Mouse (Mus musculus) kidney, embryonic 16.5 days (tissue): ENCODE data around the gene Gm2001. TPM values are rescaled to one million over a fixed set of nuclear protein-coding genes. Genes with fewer than 3 reads are reported as not detected.
"Not testable (repeated sequence)": the region's sequence is repeated elsewhere in the genome, so short reads cannot be mapped to it uniquely, and the experiment has no call there.

Source experiments
- ATAC-seq: fragments of 200-750 bp; cut with Nextera tagmentation; 2 replicates; pipeline ENCODE4 v1.8.0; 2017; ENCODE audit warnings: moderate TSS enrichment; ENCODE audit not compliant: low FRiP score, low TSS enrichment
- H3K27ac ChIP-seq: fragments of 300-500 bp; sonication (generic); 2 replicates; pipeline ENCODE4 v1.5.1; 2014; ENCODE audit warnings: low read length
- H3K27me3 ChIP-seq: fragments of 300-500 bp; sonication (generic); 2 replicates; pipeline ENCODE4 v1.6.1; 2014; ENCODE audit warnings: low read length, control low read depth, mixed read lengths; ENCODE audit not compliant: insufficient read depth
- H3K36me3 ChIP-seq: fragments of 300-500 bp; sonication (generic); 2 replicates; pipeline ENCODE4 v1.6.1; 2014; ENCODE audit warnings: low read length, control low read depth, mixed read lengths; ENCODE audit not compliant: insufficient read depth
- H3K4me1 ChIP-seq: fragments of 300-500 bp; sonication (generic); 2 replicates; pipeline ENCODE4 v1.6.1; 2014; ENCODE audit warnings: low read length, control low read depth, mixed read lengths; ENCODE audit not compliant: insufficient read depth
- H3K4me2 ChIP-seq: fragments of 300-500 bp; sonication (generic); replicated peaks from 2 replicates; pipeline ENCODE4 v1.6.1; 2014; ENCODE audit warnings: low read depth, low read length
- H3K4me3 ChIP-seq: fragments of 300-500 bp; sonication (generic); 2 replicates; pipeline ENCODE4 v1.5.1; 2014; ENCODE audit warnings: mild to moderate bottlenecking, low read length
- H3K9ac ChIP-seq: fragments of 300-500 bp; sonication (generic); replicated peaks from 2 replicates; pipeline ENCODE4 v1.6.1; 2014; ENCODE audit warnings: low read length
- H3K9me3 ChIP-seq: fragments of 300-500 bp; sonication (generic); 2 replicates; pipeline ENCODE4 v1.6.1; 2016; ENCODE audit warnings: low read length, control low read depth
- WGBS: fragments of 180-500 bp; shearing (Covaris S2); extraction: QIAGEN DNeasy Blood & Tissue Kit; methylation state at CpG from one replicate; pipeline ENCODE4 v1.1.7; 2014; 5-methylcytosine and 5-hydroxymethylcytosine counted together
- polyA plus RNA-seq: library from polyadenylated mRNA; unstranded; fragments of >200 nt; fragmentation: Nextera tagmentation; extraction: Ambion mirVana; gene quantifications from 2 replicates; pipeline ENCODE4 v1.2.1, GENCODE M21; 2015

The Gm2001 gene
- not detected in 2 replicates for polyA plus RNA-seq

DNA sequence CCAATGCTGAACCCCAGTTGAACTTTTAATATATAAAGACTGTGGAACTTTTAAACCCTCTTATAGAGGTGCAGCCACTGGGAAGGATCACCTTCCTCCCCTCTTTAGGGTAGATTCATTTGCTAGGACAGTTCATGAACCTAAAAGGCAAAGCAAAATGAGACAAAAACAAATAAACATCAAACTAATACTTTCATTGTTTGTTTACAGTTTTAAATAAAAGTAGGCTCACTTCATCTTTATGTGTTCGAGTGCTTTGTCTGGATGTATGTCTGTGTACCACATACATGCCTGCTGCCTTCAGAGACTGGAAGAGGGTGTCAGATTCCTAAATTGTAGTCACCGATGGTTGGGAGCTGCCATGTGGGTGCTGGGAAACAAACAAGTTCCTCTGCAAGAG, at the start of gene Gm2001:
Gm2001 (minus strand) TSS at position 101 of the 400 bp plus-strand sequence.
- WGBS: 85% methylated on average over 1 of the region's 2 CpGs
- not testable (repeated sequence) for H3K9me3 ChIP-seq, H3K36me3 ChIP-seq, H3K27me3 ChIP-seq, H3K4me3 ChIP-seq, H3K4me1 ChIP-seq, ATAC-seq, H3K4me2 ChIP-seq, H3K9ac ChIP-seq, H3K27ac ChIP-seq

DNA sequence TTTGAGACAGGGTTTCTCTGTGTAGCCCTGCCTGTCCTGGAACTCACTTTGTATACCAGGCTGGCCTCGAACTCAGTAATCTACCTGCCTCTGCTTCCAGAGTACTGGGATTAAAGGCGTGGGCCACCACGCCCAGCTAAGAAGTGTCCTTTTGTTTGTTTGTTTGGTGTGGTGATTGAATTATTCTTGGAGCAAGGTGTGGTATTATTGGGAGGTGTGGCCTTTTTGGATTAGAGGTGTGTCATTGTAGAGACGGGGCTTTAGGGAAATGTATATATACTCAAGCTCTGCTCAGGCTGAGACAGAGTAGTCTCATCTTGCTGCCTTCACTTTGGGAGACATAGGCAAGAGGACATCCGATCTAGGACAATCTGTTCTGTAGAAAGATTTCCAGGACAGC, 31.6 kb upstream of the Gm2001 start, which contains the start of gene Gm2016:
Gm2016 (plus strand) TSS at position 301 of the 400 bp plus-strand sequence.
- WGBS: 80% methylated on average over 5 of the region's 5 CpGs
- H3K9ac ChIP-seq, H3K27me3 ChIP-seq, H3K4me3 ChIP-seq, H3K36me3 ChIP-seq, H3K4me1 ChIP-seq, H3K4me2 ChIP-seq, H3K9me3 ChIP-seq, H3K27ac ChIP-seq, ATAC-seq: not testable (repeated sequence)

GRCm38 (mm10) chr12:87864048-87864447, 21.9 kb upstream of the Gm2001 start:
- H3K9me3 ChIP-seq, H3K9ac ChIP-seq, H3K36me3 ChIP-seq, H3K4me3 ChIP-seq, H3K4me1 ChIP-seq, ATAC-seq, H3K27ac ChIP-seq, H3K27me3 ChIP-seq, H3K4me2 ChIP-seq: not testable (repeated sequence)
- WGBS: 83% methylated on average over 2 of the region's 2 CpGs

DNA sequence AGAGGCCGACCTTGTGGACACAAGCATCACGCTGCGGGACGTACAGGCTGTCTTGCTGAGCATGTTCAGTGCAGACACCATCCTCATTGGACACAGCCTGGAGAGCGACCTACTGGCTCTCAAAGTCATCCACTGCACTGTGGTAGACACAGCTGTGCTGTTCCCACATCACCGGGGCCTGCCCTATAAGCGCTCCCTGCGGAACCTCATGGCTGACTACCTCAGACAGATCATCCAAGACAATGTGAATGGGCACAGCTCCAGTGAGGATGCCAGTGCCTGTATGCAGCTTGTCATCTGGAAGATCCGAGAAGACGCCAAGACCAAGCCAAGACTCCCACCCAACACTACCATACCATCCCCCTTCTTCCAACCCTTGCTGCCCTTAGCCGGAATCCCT, 21.5 kb upstream of the Gm2001 start:
- ATAC-seq, H3K4me3 ChIP-seq: not testable (repeated sequence)

GRCm38 (mm10) chr12:87861740-87862692, 19.9 kb upstream of the Gm2001 start:
- not testable (repeated sequence) for H3K27me3 ChIP-seq, H3K36me3 ChIP-seq, H3K4me1 ChIP-seq, H3K9me3 ChIP-seq, H3K9ac ChIP-seq, H3K4me2 ChIP-seq, H3K4me3 ChIP-seq, H3K27ac ChIP-seq, ATAC-seq
- whole genome bisulfite sequencing: 86% methylated on average over 23 of the region's 23 CpGs

More for the DNA sequence above, 21.5 kb upstream of the Gm2001 start:
- WGBS: 89% methylated on average over 10 of the region's 11 CpGs
- not testable (repeated sequence) for H3K4me1 ChIP-seq, H3K9me3 ChIP-seq, H3K27ac ChIP-seq, H3K36me3 ChIP-seq, H3K4me2 ChIP-seq, H3K27me3 ChIP-seq, H3K9ac ChIP-seq

- H3K4me3 ChIP-seq, H3K27me3 ChIP-seq, H3K9me3 ChIP-seq, H3K27ac ChIP-seq, H3K4me2 ChIP-seq, H3K9ac ChIP-seq, H3K36me3 ChIP-seq, H3K4me1 ChIP-seq, ATAC-seq: not testable (repeated sequence)
- WGBS: 77% methylated on average over 1 of the region's 1 CpGs
Measured at GRCm38 (mm10) chr12:87856067-87856466, 13.9 kb upstream of the Gm2001 start.

- H3K27ac ChIP-seq, H3K36me3 ChIP-seq, H3K4me3 ChIP-seq, H3K9ac ChIP-seq, H3K4me2 ChIP-seq, H3K9me3 ChIP-seq, ATAC-seq, H3K4me1 ChIP-seq, H3K27me3 ChIP-seq: not testable (repeated sequence)
- no CpG with 5 or more reads among the region's 2 CpGs for WGBS
Measured at GRCm38 (mm10) chr12:87850657-87851056, 8.5 kb upstream of the Gm2001 start.

DNA sequence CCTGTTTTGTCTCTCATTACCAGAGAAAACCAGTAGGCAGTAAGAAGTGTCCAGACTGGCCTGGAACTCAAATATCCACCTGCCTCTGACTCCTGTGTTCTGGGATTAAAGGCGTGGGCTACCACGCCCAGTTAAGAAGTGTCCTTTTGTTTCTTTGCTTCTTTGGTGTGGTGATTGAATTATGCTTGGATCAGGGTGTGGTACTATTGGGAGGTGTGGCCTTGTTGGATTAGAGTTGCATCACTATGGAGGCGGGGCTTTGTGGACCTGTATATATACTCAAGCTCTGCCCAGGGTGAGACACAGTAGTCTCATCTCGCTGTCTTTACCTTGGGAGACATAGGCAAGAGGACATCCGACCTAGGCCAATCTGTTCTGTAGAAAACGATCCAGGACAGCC, 25.9 kb downstream of the Gm2001 start, which contains the start of gene BB287469:
BB287469 (plus strand) TSS at position 301 of the 400 bp plus-strand sequence.
- ATAC-seq, H3K27ac ChIP-seq, H3K27me3 ChIP-seq, H3K9me3 ChIP-seq, H3K4me3 ChIP-seq, H3K36me3 ChIP-seq, H3K4me2 ChIP-seq, H3K4me1 ChIP-seq, H3K9ac ChIP-seq: not testable (repeated sequence)
- 77% methylated on average over 4 of the region's 6 CpGs for WGBS

GRCm38 (mm10) chr12:87797971-87798370, 44.2 kb downstream of the Gm2001 start:
- not testable (repeated sequence) for H3K4me3 ChIP-seq, H3K9me3 ChIP-seq, H3K36me3 ChIP-seq, H3K27me3 ChIP-seq, H3K4me2 ChIP-seq, H3K4me1 ChIP-seq, H3K27ac ChIP-seq, H3K9ac ChIP-seq, ATAC-seq
- WGBS: 92% methylated on average over 5 of the region's 5 CpGs

DNA sequence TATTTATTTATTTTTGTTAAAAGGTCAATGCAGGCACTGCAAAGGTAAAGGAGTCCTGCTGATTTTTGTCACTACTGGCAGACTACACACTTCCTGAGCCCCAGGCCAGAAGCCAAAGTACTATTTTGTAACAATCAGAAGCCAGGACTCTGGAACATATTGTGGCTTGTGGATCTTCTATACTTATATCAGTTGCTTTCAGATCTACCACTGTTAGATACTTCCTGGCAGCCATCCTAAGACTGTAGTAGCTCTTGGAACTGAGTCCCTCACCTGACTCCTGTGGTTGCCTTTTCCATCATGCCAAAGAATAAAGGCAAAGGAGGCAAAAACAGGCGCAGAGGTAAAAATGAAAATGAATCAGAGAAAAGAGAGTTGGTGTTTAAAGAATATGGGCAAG, 46.9 kb downstream of the Gm2001 start, which contains the start of gene Gm21936:
Gm21936 (plus strand) TSS at position 301 of the 400 bp plus-strand sequence.
- WGBS: 94% methylated on average over 1 of the region's 1 CpGs
- not testable (repeated sequence) for H3K4me3 ChIP-seq, H3K27me3 ChIP-seq, ATAC-seq, H3K27ac ChIP-seq, H3K36me3 ChIP-seq, H3K4me2 ChIP-seq, H3K9me3 ChIP-seq, H3K9ac ChIP-seq, H3K4me1 ChIP-seq
